Mouse (Mus musculus): ENCODE measurements around the gene Sh3pxd2a.

The Sh3pxd2a gene

GRCm38 (mm10) chr19:47464304-47465241 lies at the start of gene Sh3pxd2a:
Sh3pxd2a (minus strand) TSS chr19:47464401.
- DNase-seq (ENCODE audit: low spot score in 2 of 2): peak; percentile 53 to 57

- no peak for DNase-seq (ENCODE audit: low spot score in 2 of 2)
Observed at GRCm38 (mm10) chr19:47513618-47513897, 49.4 kb upstream of the Sh3pxd2a start.

- no peak for DNase-seq (ENCODE audit: low spot score in 2 of 2)
Observed at GRCm38 (mm10) chr19:47512794-47513617, 48.8 kb upstream of the Sh3pxd2a start.

GRCm38 (mm10) chr19:47511958-47512357 lies 47.8 kb upstream of the Sh3pxd2a start:
- DNase-seq (ENCODE audit: low spot score in 2 of 2): no peak

DNA sequence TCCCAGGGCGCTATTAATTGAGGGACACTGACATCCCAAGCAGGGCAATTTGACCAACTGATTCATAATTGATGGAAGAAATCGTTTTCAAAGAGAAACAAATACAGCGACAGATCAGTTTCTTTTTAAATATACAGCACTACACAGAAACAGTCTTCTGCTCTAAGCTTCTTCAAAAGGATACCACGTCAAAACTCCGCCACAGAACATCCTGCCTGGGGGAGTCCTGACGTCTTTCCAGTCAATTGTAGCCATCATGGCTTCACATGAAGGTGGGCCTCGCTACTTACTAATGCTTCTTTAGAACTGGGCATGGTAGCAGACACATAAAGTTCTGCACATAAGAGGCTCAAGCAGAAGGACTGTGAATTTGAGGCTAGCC lies 47.1 kb upstream of the Sh3pxd2a start:
- DNase-seq (ENCODE audit: low spot score in 2 of 2): no peak

DNA sequence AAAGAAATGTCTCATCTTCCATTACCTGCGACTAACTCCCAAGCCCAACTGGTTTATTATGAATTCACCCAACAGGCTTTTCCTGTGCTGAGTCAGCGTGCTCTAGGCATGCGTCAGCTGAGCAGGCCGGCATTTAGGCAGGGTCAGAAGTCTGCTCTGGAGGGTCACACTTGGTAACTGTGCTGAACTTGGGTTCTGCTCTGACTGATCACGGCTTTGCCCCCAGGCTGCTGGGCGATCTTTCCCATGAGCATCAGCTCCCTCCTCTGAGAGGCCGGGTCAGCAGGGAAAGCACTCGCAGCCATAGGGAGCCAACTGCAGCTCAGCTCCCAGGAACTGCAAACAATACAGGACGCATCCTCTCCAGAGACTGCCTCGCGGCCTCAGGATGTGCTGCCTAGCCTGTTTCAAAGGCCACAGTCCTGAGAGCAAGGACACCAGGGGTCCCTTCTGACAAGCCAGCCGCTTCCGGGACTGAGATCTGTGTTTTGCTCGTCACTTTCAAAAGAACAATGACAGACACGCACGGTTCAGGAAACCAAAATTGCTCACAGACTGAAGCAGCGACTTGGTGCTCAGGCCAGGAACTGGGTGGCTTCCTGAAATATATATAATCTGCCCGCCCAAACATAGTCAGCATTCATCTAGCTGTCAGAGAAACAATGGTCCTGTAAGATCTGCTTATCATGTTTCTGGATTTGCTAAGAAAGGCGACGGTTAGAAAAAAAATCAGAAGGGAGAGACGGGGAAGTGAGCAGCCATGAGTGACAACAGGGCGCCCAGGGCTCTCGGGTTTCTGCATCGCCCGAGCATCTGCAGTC lies 46.5 kb upstream of the Sh3pxd2a start:
- peak; percentile 48 to 50 for DNase-seq (ENCODE audit: low spot score in 2 of 2)

DNA sequence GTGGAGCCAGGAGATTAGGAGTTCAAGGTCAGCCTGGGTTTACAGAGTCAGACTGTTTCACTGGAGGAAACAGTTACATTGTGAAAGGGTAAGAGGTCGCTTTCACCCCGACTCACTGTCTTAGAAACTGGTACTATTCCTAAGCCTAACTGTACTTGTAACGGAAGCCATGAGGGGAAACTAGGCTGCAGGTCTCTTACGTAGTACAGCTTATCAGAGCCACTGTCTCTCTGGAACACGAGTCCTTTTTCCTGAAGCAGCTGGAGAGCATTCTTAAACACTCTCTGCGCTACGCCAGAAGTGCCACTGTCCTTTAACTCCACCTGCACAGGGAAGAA lies 45.9 kb upstream of the Sh3pxd2a start:
- no peak for DNase-seq (ENCODE audit: low spot score in 2 of 2)

- no peak for DNase-seq (ENCODE audit: low spot score in 2 of 2)
Observed at GRCm38 (mm10) chr19:47508771-47509281, 44.6 kb upstream of the Sh3pxd2a start.

GRCm38 (mm10) chr19:47508191-47508590 lies 44.0 kb upstream of the Sh3pxd2a start:
- no peak for DNase-seq (ENCODE audit: low spot score in 2 of 2)

- DNase-seq (ENCODE audit: low spot score in 2 of 2): peak; percentile 51 to 64
Observed at GRCm38 (mm10) chr19:47507128-47508121, 43.2 kb upstream of the Sh3pxd2a start.

DNA sequence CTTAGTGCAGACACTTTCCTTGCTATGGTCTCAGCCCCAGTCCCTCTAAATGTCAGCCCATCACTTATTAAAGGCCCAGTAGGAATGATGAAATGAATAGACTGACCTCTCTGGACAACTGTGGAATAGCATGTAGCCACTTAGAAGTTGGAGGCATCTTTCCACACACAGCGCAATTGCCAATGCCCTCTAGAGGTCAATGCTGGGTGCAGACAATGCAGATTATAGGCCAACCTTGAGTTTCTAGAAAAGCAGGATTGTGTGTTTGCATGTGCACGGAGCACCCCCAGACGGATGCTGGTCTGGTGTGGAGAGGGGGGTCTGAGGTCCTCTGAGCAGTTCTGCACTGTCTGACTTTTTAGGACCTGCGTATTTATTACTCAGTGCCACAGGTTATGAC lies 39.4 kb upstream of the Sh3pxd2a start:
- DNase-seq (ENCODE audit: low spot score in 2 of 2): peak; percentile 26 to 47

GRCm38 (mm10) chr19:47502563-47502962 lies 38.4 kb upstream of the Sh3pxd2a start:
- no peak for DNase-seq (ENCODE audit: low spot score in 2 of 2)

GRCm38 (mm10) chr19:47500389-47501011 lies 36.3 kb upstream of the Sh3pxd2a start:
- DNase-seq (ENCODE audit: low spot score in 2 of 2): no peak

- DNase-seq (ENCODE audit: low spot score in 2 of 2): no peak
Observed at GRCm38 (mm10) chr19:47499841-47500240, 35.6 kb upstream of the Sh3pxd2a start.

DNA sequence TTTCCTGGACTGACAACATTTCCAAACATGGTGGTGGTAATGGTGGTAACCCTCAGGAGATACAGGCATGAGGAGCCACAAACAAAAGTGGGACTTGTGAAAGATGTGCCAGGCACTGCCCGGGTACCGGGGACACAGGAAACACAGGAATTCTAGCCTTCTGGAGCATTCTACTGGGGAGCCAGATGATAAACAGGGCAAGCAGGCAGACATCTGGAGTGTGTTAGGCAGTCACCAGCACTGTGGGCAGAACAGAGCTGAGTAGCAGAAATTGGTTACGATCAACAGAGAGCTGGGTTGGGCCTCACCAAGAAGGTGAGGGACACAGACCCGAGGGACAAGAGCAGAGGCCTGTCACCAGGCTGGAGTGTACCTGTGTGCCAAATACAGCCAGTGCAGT lies 34.7 kb upstream of the Sh3pxd2a start:
- no peak for DNase-seq (ENCODE audit: low spot score in 2 of 2)

GRCm38 (mm10) chr19:47497736-47498135 lies 33.5 kb upstream of the Sh3pxd2a start:
- DNase-seq (ENCODE audit: low spot score in 2 of 2): no peak

- no peak for DNase-seq (ENCODE audit: low spot score in 2 of 2)
Observed at GRCm38 (mm10) chr19:47497313-47497712, 33.1 kb upstream of the Sh3pxd2a start.

- DNase-seq (ENCODE audit: low spot score in 2 of 2): no peak
Observed at GRCm38 (mm10) chr19:47493017-47493997, 29.1 kb upstream of the Sh3pxd2a start.

- no peak for DNase-seq (ENCODE audit: low spot score in 2 of 2)
Observed at GRCm38 (mm10) chr19:47492422-47492821, 28.2 kb upstream of the Sh3pxd2a start.
